Mouse (Mus musculus): ENCODE results near the gene Pold3. TPM values are rescaled to one million over a fixed set of nuclear protein-coding genes. Genes with fewer than 3 reads are reported as not detected.

The Pold3 gene
- polyA plus RNA-seq (2015; fragmentation: Nextera tagmentation; extraction: Ambion mirVana), result 74.0 and 75.5 TPM in 2 replicates

GRCm38 (mm10) chr7:100121376-100121789, at the start of gene Pold3:
Gene Pold3 (minus strand): TSS chr7:100121565.
- Histone ChIP-seq H3K9me3 (no peaks in the 10 kb centered on the region), H3K4me2 (replicated peaks) (peak within 1 kb of the TSS; percentile 78), H3K27ac (peak within 1 kb of the TSS; percentile 84), H3K27me3 (no peaks in the 10 kb centered on the region), H3K9ac (peak within 1 kb of the TSS; percentile 89), H3K4me3 (peak within 1 kb of the TSS; percentile 96), H3K4me1 (peaks cover 16% of the 10 kb centered on the region), H3K36me3 (peaks cover 27% of the 10 kb centered on the region)
- WGBS, result under 1% methylated on average over 32 of the region's 33 CpGs
- ATAC-seq (ENCODE audit: low FRiP score, low read depth), result peak; percentile 95

- Histone ChIP-seq H3K4me1 (no peaks in the 10 kb centered on the region), H3K36me3 (no peaks in the 10 kb centered on the region), H3K9ac (no peak overlapping the region), H3K27ac (no peak overlapping the region), H3K4me2 (replicated peaks) (no peak overlapping the region), H3K9me3 (no peaks in the 10 kb centered on the region), H3K27me3 (no peaks in the 10 kb centered on the region; the same call in 1 of the 2 replicates), H3K4me3 (no peak overlapping the region)
- no peak for ATAC-seq (ENCODE audit: low FRiP score, low read depth)
- WGBS, result 60% methylated on average over 4 of the region's 4 CpGs
Observed at GRCm38 (mm10) chr7:100170756-100171155, 49.4 kb upstream of the Pold3 start.

GRCm38 (mm10) chr7:100168654-100169053, 47.3 kb upstream of the Pold3 start:
- Histone ChIP-seq H3K4me3 (no peak overlapping the region), H3K4me1 (0 out of 2 replicates have a peak, but pooled peaks cover 1% of the 10 kb centered on the region), H3K27me3 (no peaks in the 10 kb centered on the region), H3K27ac (no peak overlapping the region), H3K4me2 (replicated peaks) (no peak overlapping the region), H3K9me3 (no peaks in the 10 kb centered on the region), H3K9ac (no peak overlapping the region), H3K36me3 (no peaks in the 10 kb centered on the region)
- no peak for ATAC-seq (ENCODE audit: low FRiP score, low read depth)
- 80% methylated on average over 11 of the region's 11 CpGs for WGBS

- no peak overlapping the region for H3K27ac ChIP-seq
- no peak for ATAC-seq (ENCODE audit: low FRiP score, low read depth)
- no peaks in the 10 kb centered on the region for H3K9me3 ChIP-seq
- no peak overlapping the region for H3K9ac ChIP-seq
- peaks cover 10% of the 10 kb centered on the region for H3K4me1 ChIP-seq
- H3K36me3 ChIP-seq, result no peaks in the 10 kb centered on the region; the same call in 1 of the 2 replicates
- no peak overlapping the region for H3K4me3 ChIP-seq
- 62% methylated on average over 4 of the region's 4 CpGs for WGBS
- no peaks in the 10 kb centered on the region for H3K27me3 ChIP-seq
- H3K4me2 ChIP-seq (replicated peaks), result no peak overlapping the region
Observed at GRCm38 (mm10) chr7:100163506-100163905, 42.1 kb upstream of the Pold3 start.

GRCm38 (mm10) chr7:100160006-100160405, 38.6 kb upstream of the Pold3 start:
- Histone ChIP-seq H3K27me3 (no peaks in the 10 kb centered on the region), H3K4me3 (peak overlapping the region; percentile 76), H3K9me3 (no peaks in the 10 kb centered on the region), H3K9ac (peak overlapping the region; percentile 94), H3K4me2 (replicated peaks) (peak overlapping the region; percentile 75), H3K4me1 (peaks cover 10% of the 10 kb centered on the region), H3K36me3 (no peaks in the 10 kb centered on the region; the same call in 1 of the 2 replicates), H3K27ac (peak overlapping the region; percentile 98)
- 71% methylated on average over 7 of the region's 7 CpGs for WGBS
- ATAC-seq (ENCODE audit: low FRiP score, low read depth), result no peak

GRCm38 (mm10) chr7:100159105-100159841, 37.9 kb upstream of the Pold3 start, which contains the start of gene Lipt2:
Gene Lipt2 (plus strand): TSS chr7:100159277.
- WGBS, result under 1% methylated on average over 70 of the region's 78 CpGs
- Histone ChIP-seq H3K9ac (peak within 1 kb of the TSS; percentile 94), H3K36me3 (no peaks in the 10 kb centered on the region; the same call in 1 of the 2 replicates), H3K4me3 (peak within 1 kb of the TSS; percentile 76), H3K4me1 (peaks cover 10% of the 10 kb centered on the region), H3K27me3 (no peaks in the 10 kb centered on the region), H3K4me2 (replicated peaks) (peak within 1 kb of the TSS; percentile 75), H3K27ac (peak within 1 kb of the TSS; percentile 98), H3K9me3 (no peaks in the 10 kb centered on the region)
- ATAC-seq (ENCODE audit: low FRiP score, low read depth), result peak; percentile 97

DNA sequence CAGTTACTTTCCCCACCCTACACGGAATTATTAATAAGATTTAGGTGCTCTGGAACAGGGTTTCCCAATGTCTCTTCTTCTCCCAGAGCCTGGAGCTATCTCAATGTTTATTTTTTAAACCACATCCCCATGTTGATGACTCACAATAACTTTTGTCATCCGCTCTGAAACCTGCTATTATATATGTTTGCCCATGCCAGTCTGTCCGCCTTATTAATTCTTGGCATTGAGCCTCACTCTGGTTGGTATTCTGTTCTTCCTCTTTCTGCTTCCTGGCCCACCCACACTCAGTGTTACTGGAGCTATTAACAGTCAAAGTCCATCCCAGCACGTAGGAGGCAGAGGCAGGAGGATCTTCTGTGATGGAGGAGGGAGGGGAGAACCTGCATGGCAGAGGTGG, 36.3 kb upstream of the Pold3 start:
- H3K9ac ChIP-seq, result no peak overlapping the region
- ATAC-seq (ENCODE audit: low FRiP score, low read depth), result no peak
- H3K27ac ChIP-seq, result no peak overlapping the region
- H3K4me2 ChIP-seq (replicated peaks), result no peak overlapping the region
- H3K9me3 ChIP-seq, result no peaks in the 10 kb centered on the region
- peaks cover 7% of the 10 kb centered on the region for H3K4me1 ChIP-seq
- no peaks in the 10 kb centered on the region for H3K27me3 ChIP-seq
- WGBS, result 78% methylated on average over 4 of the region's 4 CpGs
- H3K4me3 ChIP-seq, result no peak overlapping the region
- no peaks in the 10 kb centered on the region; the same call in 1 of the 2 replicates for H3K36me3 ChIP-seq

DNA sequence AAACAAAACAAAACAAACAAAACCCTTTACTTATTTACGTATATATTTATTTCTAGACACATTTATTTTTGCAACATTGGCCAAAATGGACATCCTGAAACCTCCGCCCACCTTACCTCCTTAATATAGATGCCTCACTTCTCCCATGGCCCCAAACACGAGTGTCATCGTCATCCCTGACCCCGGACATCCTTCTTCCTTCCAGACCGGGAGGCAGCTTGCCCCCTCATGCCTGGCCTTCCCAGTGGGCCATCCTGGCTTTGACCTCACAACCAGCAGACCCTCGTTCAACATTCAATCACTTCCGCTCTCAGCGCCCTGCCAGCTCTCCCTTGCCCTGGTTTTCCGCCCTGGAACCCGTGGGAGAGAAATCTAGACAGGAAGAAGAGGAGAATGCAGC, 29.3 kb upstream of the Pold3 start:
- no peaks in the 10 kb centered on the region for H3K9me3 ChIP-seq
- no peaks in the 10 kb centered on the region for H3K4me1 ChIP-seq
- H3K27ac ChIP-seq, result no peak overlapping the region
- H3K4me2 ChIP-seq (replicated peaks), result no peak overlapping the region
- no peaks in the 10 kb centered on the region for H3K27me3 ChIP-seq
- no peak overlapping the region for H3K4me3 ChIP-seq
- H3K36me3 ChIP-seq, result no peaks in the 10 kb centered on the region
- WGBS, result 83% methylated on average over 11 of the region's 11 CpGs
- ATAC-seq (ENCODE audit: low FRiP score, low read depth), result no peak
- H3K9ac ChIP-seq, result no peak overlapping the region

DNA sequence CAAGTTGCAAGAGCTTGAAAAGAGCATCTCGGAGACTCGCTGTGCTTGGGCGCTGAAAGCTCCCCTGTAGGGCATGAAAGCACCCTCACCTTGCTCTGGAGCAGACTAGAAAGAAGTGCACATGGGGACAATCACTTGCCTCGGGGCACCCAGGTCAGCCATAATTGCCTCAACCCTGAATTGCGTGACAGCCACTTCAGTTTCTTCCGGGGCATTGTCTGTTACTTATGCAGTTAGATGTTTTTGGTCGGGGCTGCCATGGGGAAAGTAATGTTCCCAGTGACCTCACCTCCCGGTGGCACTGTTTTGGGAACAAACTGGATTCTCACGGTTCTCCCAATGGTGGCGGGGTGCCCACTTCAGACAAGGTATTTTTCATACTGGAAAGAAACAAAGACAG, 28.7 kb upstream of the Pold3 start:
- WGBS, result 64% methylated on average over 10 of the region's 10 CpGs

DNA sequence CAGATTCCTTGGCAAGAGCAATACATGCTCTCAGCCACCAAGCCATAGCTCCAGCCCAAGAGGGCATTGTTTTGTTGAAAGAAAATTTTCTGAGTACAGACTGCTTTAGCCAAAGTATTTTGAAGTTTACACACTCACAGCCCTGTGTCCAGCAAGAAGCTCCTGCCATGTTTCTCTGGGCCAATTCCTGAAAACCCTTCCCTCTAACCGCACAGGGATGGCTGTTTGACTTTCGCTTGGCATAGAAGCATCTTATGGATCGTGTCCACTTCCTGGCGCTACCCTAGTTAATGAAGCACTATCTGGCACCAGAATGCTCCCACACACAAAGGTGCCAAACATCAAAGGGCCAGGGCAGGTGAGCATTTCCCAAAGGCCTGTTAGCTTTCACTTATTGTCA, 27.2 kb upstream of the Pold3 start:
- 89% methylated on average over 4 of the region's 4 CpGs for WGBS

More for the DNA sequence above, 28.7 kb upstream of the Pold3 start:
- Histone ChIP-seq H3K9ac (no peak overlapping the region), H3K4me1 (no peaks in the 10 kb centered on the region), H3K27me3 (no peaks in the 10 kb centered on the region), H3K4me2 (replicated peaks) (no peak overlapping the region), H3K27ac (no peak overlapping the region), H3K4me3 (no peak overlapping the region), H3K36me3 (no peaks in the 10 kb centered on the region), H3K9me3 (no peaks in the 10 kb centered on the region)
- no peak for ATAC-seq (ENCODE audit: low FRiP score, low read depth)

GRCm38 (mm10) chr7:100140591-100140990, 19.2 kb upstream of the Pold3 start:
- ATAC-seq (ENCODE audit: low FRiP score, low read depth), result no peak
- Histone ChIP-seq H3K27ac (no peak overlapping the region), H3K4me2 (replicated peaks) (no peak overlapping the region), H3K4me3 (no peak overlapping the region), H3K4me1 (no peaks in the 10 kb centered on the region), H3K27me3 (no peaks in the 10 kb centered on the region), H3K9ac (no peak overlapping the region), H3K36me3 (no peaks in the 10 kb centered on the region), H3K9me3 (no peaks in the 10 kb centered on the region)
- 73% methylated on average over 1 of the region's 1 CpGs for WGBS

More for the DNA sequence above, 27.2 kb upstream of the Pold3 start:
- no peak overlapping the region for H3K4me3 ChIP-seq
- H3K9me3 ChIP-seq, result no peaks in the 10 kb centered on the region
- H3K4me2 ChIP-seq (replicated peaks), result no peak overlapping the region
- no peaks in the 10 kb centered on the region for H3K36me3 ChIP-seq
- H3K9ac ChIP-seq, result no peak overlapping the region
- no peak overlapping the region for H3K27ac ChIP-seq
- H3K27me3 ChIP-seq, result no peaks in the 10 kb centered on the region
- ATAC-seq (ENCODE audit: low FRiP score, low read depth), result no peak
- no peaks in the 10 kb centered on the region for H3K4me1 ChIP-seq

DNA sequence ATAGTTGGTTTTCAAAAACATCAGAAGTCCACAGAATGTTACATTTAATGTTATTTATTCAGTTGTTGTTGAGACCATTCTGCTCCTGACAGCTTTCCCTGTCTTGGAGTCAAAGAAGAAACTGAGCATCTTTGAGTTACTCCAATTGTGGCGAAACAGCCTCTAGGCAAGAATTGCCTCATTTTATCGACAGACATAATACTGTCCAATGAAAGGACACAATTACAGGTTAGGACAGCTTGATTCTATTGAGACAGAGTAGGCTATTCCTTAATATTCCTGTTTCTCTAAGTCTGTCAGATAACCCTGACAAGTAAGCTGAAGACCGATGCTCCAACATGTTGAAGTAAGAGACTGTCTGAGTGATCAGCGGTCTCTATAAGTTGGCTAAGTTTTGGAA, 16.7 kb upstream of the Pold3 start:
- 88% methylated on average over 4 of the region's 4 CpGs for WGBS
- no peak overlapping the region for H3K9ac ChIP-seq

More for the DNA sequence above, 16.7 kb upstream of the Pold3 start:
- H3K9me3 ChIP-seq, result no peaks in the 10 kb centered on the region
- H3K27ac ChIP-seq, result no peak overlapping the region
- no peaks in the 10 kb centered on the region for H3K27me3 ChIP-seq
- no peak for ATAC-seq (ENCODE audit: low FRiP score, low read depth)
- no peaks in the 10 kb centered on the region for H3K4me1 ChIP-seq
- no peak overlapping the region for H3K4me2 ChIP-seq (replicated peaks)
- H3K36me3 ChIP-seq, result no peaks in the 10 kb centered on the region
- H3K4me3 ChIP-seq, result no peak overlapping the region

Data from limb, embryonic 13.5 days (tissue).